In genomic region chr6:88201926-88202700, GRCm38 (mm10) we compare ENCODE assay signal across 11 mouse cellular contexts. TPM values are rescaled to one million over a fixed set of nuclear protein-coding genes. Genes with fewer than 3 reads are reported as not detected.
A peak's percentile ranks its signal among the peaks of the same experiment; 100 is the strongest.
DNase-seq lines count a peak whose midpoint lies in the region; ATAC-seq and TF ChIP-seq lines count a peak whose summit lies in the region.
"Had no signal": no experiment of that assay in that cellular context is flagged by ENCODE, and none has a peak within 500 bp of the region (broad histone marks: within the 10 kb centered on the region; RNA-seq: fewer than 3 reads in every experiment).

No protein-coding gene starts in this region.

- DNase-seq in heart, postnatal 14 days: no peak
- DNase-seq in midbrain, embryonic 11.5 days (ENCODE audit: low spot score, missing footprints): peak; percentile 95
- no peak for DNase-seq in thymus, adult 2 months
- DNase-seq: right cerebral cortex, postnatal 14 days had no signal

- ATAC-seq in heart, embryonic 12.5 days (ENCODE audit: insufficient number of reproducible peaks, low FRiP score): no peak
- ATAC-seq in midbrain, embryonic 11.5 days (ENCODE audit: low FRiP score): no peak
- no peak for ATAC-seq in midbrain, embryonic 16.5 days
- no peak for ATAC-seq in hindbrain, embryonic 12.5 days (ENCODE audit: low FRiP score)
- ATAC-seq in stomach, embryonic 15.5 days (ENCODE audit: insufficient read depth, low FRiP score, low read depth): no peak
- ATAC-seq in forebrain, embryonic 13.5 days: no peak

- intact Hi-C loops in heart, postnatal 14 days (cut with DNase I): no loop called here

- H3K9ac ChIP-seq in heart, embryonic 12.5 days: no peak overlapping the region
- no peak overlapping the region for H3K9ac ChIP-seq in midbrain, embryonic 11.5 days (ENCODE audit: low read length)
- no peak overlapping the region for H3K9ac ChIP-seq in midbrain, embryonic 16.5 days (ENCODE audit: low read depth, low read length)
- no peak overlapping the region for H3K9ac ChIP-seq in hindbrain, embryonic 12.5 days
- H3K9ac ChIP-seq in stomach, embryonic 15.5 days: no peak overlapping the region
- no peak overlapping the region for H3K9ac ChIP-seq in forebrain, embryonic 13.5 days
- H3K9ac ChIP-seq: limb, embryonic 12.5 days had no signal

- peak overlapping the region; percentile 90 for H3K4me2 ChIP-seq in heart, embryonic 12.5 days
- H3K4me2 ChIP-seq in midbrain, embryonic 11.5 days: peak overlapping the region; percentile 3; the same call in 1 of the 2 replicates
- no peak overlapping the region for H3K4me2 ChIP-seq in midbrain, embryonic 16.5 days (ENCODE audit: low read length)
- peak overlapping the region; percentile 7; the same call in 1 of the 2 replicates for H3K4me2 ChIP-seq in hindbrain, embryonic 12.5 days (replicated peaks)
- no peak overlapping the region for H3K4me2 ChIP-seq in stomach, embryonic 15.5 days
- no peak overlapping the region for H3K4me2 ChIP-seq in forebrain, embryonic 13.5 days

- no peak for TF ChIP-seq POLR2A in thymus, adult 2 months (IDR thresholded peaks at IDR 0.05; ENCODE audit: control insufficient read depth, extremely low read depth, insufficient read depth, low read length, poor library complexity)

- peaks cover 93% of the 10 kb centered on the region for H3K27me3 ChIP-seq in heart, embryonic 12.5 days (replicated peaks)
- peaks cover 96% of the 10 kb centered on the region for H3K27me3 ChIP-seq in midbrain, embryonic 11.5 days (ENCODE audit: control insufficient read depth, insufficient read depth, low read length)
- peaks cover 76% of the 10 kb centered on the region for H3K27me3 ChIP-seq in midbrain, embryonic 16.5 days (ENCODE audit: control insufficient read depth, insufficient read depth, low read depth, low read length)
- H3K27me3 ChIP-seq in hindbrain, embryonic 12.5 days: peaks cover 98% of the 10 kb centered on the region
- H3K27me3 ChIP-seq in stomach, embryonic 15.5 days (replicated peaks): peaks cover 92% of the 10 kb centered on the region
- peaks cover 23% of the 10 kb centered on the region for H3K27me3 ChIP-seq in thymus, adult 2 months (ENCODE audit: control insufficient read depth, insufficient read depth, low read length)
- H3K27me3 ChIP-seq in forebrain, embryonic 13.5 days: peaks cover 96% of the 10 kb centered on the region

- 24% methylated on average over 15 of the region's 15 CpGs for WGBS in heart, embryonic 12.5 days
- 3% methylated on average over 15 of the region's 15 CpGs for WGBS in midbrain, embryonic 11.5 days
- 9% methylated on average over 15 of the region's 15 CpGs for WGBS in midbrain, embryonic 16.5 days
- WGBS in hindbrain, embryonic 12.5 days: 6% methylated on average over 15 of the region's 15 CpGs
- WGBS in stomach, embryonic 15.5 days: 26% methylated on average over 15 of the region's 15 CpGs
- WGBS in thymus, adult 2 months: 43% methylated on average over 15 of the region's 15 CpGs
- WGBS in forebrain, embryonic 13.5 days: 5% methylated on average over 15 of the region's 15 CpGs

- H3K36me3 ChIP-seq in heart, embryonic 12.5 days: peaks cover 4% of the 10 kb centered on the region; the same call in 1 of the 2 replicates
- no peaks in the 10 kb centered on the region for H3K36me3 ChIP-seq in midbrain, embryonic 11.5 days (ENCODE audit: control insufficient read depth, insufficient read depth, low read length)
- no peaks in the 10 kb centered on the region for H3K36me3 ChIP-seq in midbrain, embryonic 16.5 days (ENCODE audit: control insufficient read depth, insufficient read depth, low read length)
- H3K36me3 ChIP-seq in hindbrain, embryonic 12.5 days: no peaks in the 10 kb centered on the region
- no peaks in the 10 kb centered on the region for H3K36me3 ChIP-seq in stomach, embryonic 15.5 days
- H3K36me3 ChIP-seq in thymus, adult 2 months (ENCODE audit: control insufficient read depth, insufficient read depth, low read length): no peaks in the 10 kb centered on the region
- H3K36me3 ChIP-seq in forebrain, embryonic 13.5 days (ENCODE audit: poor library complexity, severe bottlenecking): no peaks in the 10 kb centered on the region
- H3K36me3 ChIP-seq: limb, embryonic 12.5 days had no signal

- H3K4me1 ChIP-seq in heart, embryonic 12.5 days (replicated peaks): peaks cover 59% of the 10 kb centered on the region
- peaks cover 21% of the 10 kb centered on the region for H3K4me1 ChIP-seq in midbrain, embryonic 11.5 days (ENCODE audit: control insufficient read depth, insufficient read depth, low read length)
- H3K4me1 ChIP-seq in midbrain, embryonic 16.5 days (ENCODE audit: control insufficient read depth, insufficient read depth, low read length): peaks cover 15% of the 10 kb centered on the region
- peaks cover 36% of the 10 kb centered on the region for H3K4me1 ChIP-seq in hindbrain, embryonic 12.5 days
- H3K4me1 ChIP-seq in stomach, embryonic 15.5 days: peaks cover 34% of the 10 kb centered on the region
- H3K4me1 ChIP-seq in thymus, adult 2 months (replicated peaks; ENCODE audit: control insufficient read depth, insufficient read depth, low read length): 0 out of 2 replicates have a peak, but pooled peaks cover 4% of the 10 kb centered on the region
- H3K4me1 ChIP-seq in forebrain, embryonic 13.5 days: peaks cover 24% of the 10 kb centered on the region

- peak overlapping the region; percentile 56; the same call in 1 of the 2 replicates for H3K4me3 ChIP-seq in heart, embryonic 12.5 days
- no peak overlapping the region for H3K4me3 ChIP-seq in midbrain, embryonic 11.5 days (ENCODE audit: low read depth, low read length)
- no peak overlapping the region for H3K4me3 ChIP-seq in midbrain, embryonic 16.5 days (ENCODE audit: low read depth, low read length)
- peak overlapping the region; percentile 11; the same call in 1 of the 2 replicates for H3K4me3 ChIP-seq in hindbrain, embryonic 12.5 days
- H3K4me3 ChIP-seq in stomach, embryonic 15.5 days (replicated peaks): no peak overlapping the region
- no peak overlapping the region for H3K4me3 ChIP-seq in thymus, adult 2 months (ENCODE audit: control insufficient read depth, insufficient read depth, low read length)
- H3K4me3 ChIP-seq in forebrain, embryonic 13.5 days: no peak overlapping the region

- peak overlapping the region; percentile 81 for H3K27ac ChIP-seq in heart, embryonic 12.5 days (ENCODE audit: poor library complexity, severe bottlenecking)
- no peak overlapping the region for H3K27ac ChIP-seq in midbrain, embryonic 11.5 days (ENCODE audit: low read depth, low read length)
- no peak overlapping the region for H3K27ac ChIP-seq in midbrain, embryonic 16.5 days (ENCODE audit: low read length)
- no peak overlapping the region for H3K27ac ChIP-seq in hindbrain, embryonic 12.5 days
- H3K27ac ChIP-seq in stomach, embryonic 15.5 days: peak overlapping the region; percentile 48
- H3K27ac ChIP-seq in thymus, adult 2 months (ENCODE audit: control insufficient read depth, insufficient read depth, low read length): no peak overlapping the region
- no peak overlapping the region for H3K27ac ChIP-seq in forebrain, embryonic 13.5 days
- H3K27ac ChIP-seq: limb, embryonic 12.5 days had no signal

- H3K9me3 ChIP-seq in heart, embryonic 12.5 days (replicated peaks): no peaks in the 10 kb centered on the region
- no peaks in the 10 kb centered on the region for H3K9me3 ChIP-seq in midbrain, embryonic 11.5 days (ENCODE audit: control insufficient read depth, low read length)
- no peaks in the 10 kb centered on the region for H3K9me3 ChIP-seq in midbrain, embryonic 16.5 days (replicated peaks; ENCODE audit: control insufficient read depth, low read length, poor library complexity, severe bottlenecking)
- no peaks in the 10 kb centered on the region for H3K9me3 ChIP-seq in hindbrain, embryonic 12.5 days (replicated peaks)
- H3K9me3 ChIP-seq in stomach, embryonic 15.5 days: no peaks in the 10 kb centered on the region
- H3K9me3 ChIP-seq in forebrain, embryonic 13.5 days (replicated peaks): no peaks in the 10 kb centered on the region
- H3K9me3 ChIP-seq: limb, embryonic 12.5 days had no signal

- TF ChIP-seq CTCF in thymus, adult 2 months (IDR thresholded peaks at IDR 0.05; ENCODE audit: borderline replicate concordance, control insufficient read depth, extremely low read depth, insufficient read depth, low read length, poor library complexity): no peak

RNA-seq across cellular contexts. Expression of gene Gata2, which starts 8.4 kb away (rescaled TPM):
- polyA plus RNA-seq in heart, embryonic 12.5 days (2016; fragmentation: Nextera tagmentation; extraction: Ambion mirVana): 20.8 and 21.3 TPM in 2 replicates
- 10 to 100 TPM; 21.4 to 23.7 TPM for total RNA-seq in heart, postnatal 14 days (2021)
- polyA plus RNA-seq in midbrain, embryonic 11.5 days (2014; fragmentation: Nextera tagmentation; extraction: Ambion mirVana): 26.6 and 28.6 TPM in 2 replicates
- 13.0 and 15.0 TPM in 2 replicates for polyA plus RNA-seq in midbrain, embryonic 16.5 days (2015; fragmentation: Nextera tagmentation; extraction: Ambion mirVana)
- polyA plus RNA-seq in hindbrain, embryonic 12.5 days (2016; fragmentation: Nextera tagmentation; extraction: Ambion mirVana): 29.4 and 43.6 TPM in 2 replicates
- 7.0 and 12.0 TPM in 2 replicates for polyA plus RNA-seq in stomach, embryonic 15.5 days (2015; fragmentation: Nextera tagmentation; extraction: Ambion mirVana)
- polyA plus RNA-seq in thymus, adult 2 months (2012; rRNA removed): 2.1 and 3.0 TPM in 2 replicates
- 2.3 and 3.2 TPM in 2 replicates for polyA plus RNA-seq in forebrain, embryonic 13.5 days (2015; fragmentation: Nextera tagmentation; extraction: Ambion mirVana)

RNA-seq across cellular contexts. Expression of gene Dnajb8, which starts 20.0 kb away (rescaled TPM):
- polyA plus RNA-seq in heart, embryonic 12.5 days (2016; fragmentation: Nextera tagmentation; extraction: Ambion mirVana): not detected in 2 replicates
- total RNA-seq in heart, postnatal 14 days (2021): not detected
- not detected in 2 replicates for polyA plus RNA-seq in midbrain, embryonic 11.5 days (2014; fragmentation: Nextera tagmentation; extraction: Ambion mirVana)
- not detected in 2 replicates for polyA plus RNA-seq in midbrain, embryonic 16.5 days (2015; fragmentation: Nextera tagmentation; extraction: Ambion mirVana)
- polyA plus RNA-seq in hindbrain, embryonic 12.5 days (2016; fragmentation: Nextera tagmentation; extraction: Ambion mirVana): not detected in 2 replicates
- polyA plus RNA-seq in stomach, embryonic 15.5 days (2015; fragmentation: Nextera tagmentation; extraction: Ambion mirVana): not detected in 2 replicates
- polyA plus RNA-seq in thymus, adult 2 months (2012; rRNA removed): not detected in 2 replicates
- polyA plus RNA-seq in forebrain, embryonic 13.5 days (2015; fragmentation: Nextera tagmentation; extraction: Ambion mirVana): not detected in 2 replicates
- total RNA-seq: hematopoietic stem cell, adult 5-6 weeks had no signal
- polyA plus RNA-seq: limb, embryonic 12.5 days had no signal

Comparison
In these comparisons a context has a peak if more than half of its experiments do, and no peak if none do; other contexts are left out.
1. H3K4me2 ChIP-seq: peak in heart, embryonic 12.5 days (single experiment), midbrain, embryonic 11.5 days (single experiment) and hindbrain, embryonic 12.5 days (single experiment); none in midbrain, embryonic 16.5 days (single experiment), stomach, embryonic 15.5 days (single experiment) and forebrain, embryonic 13.5 days (single experiment).
2. H3K27ac ChIP-seq: peak in heart, embryonic 12.5 days (single experiment) and stomach, embryonic 15.5 days (single experiment); none in midbrain, embryonic 11.5 days (single experiment), midbrain, embryonic 16.5 days (single experiment), hindbrain, embryonic 12.5 days (single experiment), thymus, adult 2 months (single experiment) and forebrain, embryonic 13.5 days (single experiment).
3. H3K4me3 ChIP-seq: peak in heart, embryonic 12.5 days (single experiment) and hindbrain, embryonic 12.5 days (single experiment); none in midbrain, embryonic 11.5 days (single experiment), midbrain, embryonic 16.5 days (single experiment), stomach, embryonic 15.5 days (single experiment), thymus, adult 2 months (single experiment) and forebrain, embryonic 13.5 days (single experiment).